Mouse (Mus musculus) heart, adult 2 months (tissue): ENCODE results near the gene Zmiz1.

Experiments used
- CTCF ChIP-seq: fragments of 200-600 bp; IDR thresholded peaks from 2 replicates; pipeline ENCODE4 v1.8.1; 2022; ENCODE audit warnings: antibody characterized with exemption, mild to moderate bottlenecking, moderate library complexity
- EP300 ChIP-seq: fragments of 200-500 bp; IDR thresholded peaks from 2 replicates; pipeline ENCODE4 v1.6.1; 2011; ENCODE audit warnings: low read depth, low read length, control low read depth; ENCODE audit not compliant: insufficient read depth
- POLR2A ChIP-seq: fragments of 200-500 bp; IDR thresholded peaks from 2 replicates; pipeline ENCODE4 v1.6.1; 2011; ENCODE audit warnings: mild to moderate bottlenecking, low read depth, low read length, control low read depth; ENCODE audit not compliant: insufficient read depth

- TF ChIP-seq CTCF (no peak), EP300 (peak; percentile 61; the same call in 1 of the 2 replicates), POLR2A (no peak)
These were observed 14.1 kb downstream of the Zmiz1 start for GRCm38 (mm10) chr14:25472981-25473649.
